Mouse (Mus musculus): Measurements from ENCODE around the gene Ptar1.

Ptar1 gene

DNA sequence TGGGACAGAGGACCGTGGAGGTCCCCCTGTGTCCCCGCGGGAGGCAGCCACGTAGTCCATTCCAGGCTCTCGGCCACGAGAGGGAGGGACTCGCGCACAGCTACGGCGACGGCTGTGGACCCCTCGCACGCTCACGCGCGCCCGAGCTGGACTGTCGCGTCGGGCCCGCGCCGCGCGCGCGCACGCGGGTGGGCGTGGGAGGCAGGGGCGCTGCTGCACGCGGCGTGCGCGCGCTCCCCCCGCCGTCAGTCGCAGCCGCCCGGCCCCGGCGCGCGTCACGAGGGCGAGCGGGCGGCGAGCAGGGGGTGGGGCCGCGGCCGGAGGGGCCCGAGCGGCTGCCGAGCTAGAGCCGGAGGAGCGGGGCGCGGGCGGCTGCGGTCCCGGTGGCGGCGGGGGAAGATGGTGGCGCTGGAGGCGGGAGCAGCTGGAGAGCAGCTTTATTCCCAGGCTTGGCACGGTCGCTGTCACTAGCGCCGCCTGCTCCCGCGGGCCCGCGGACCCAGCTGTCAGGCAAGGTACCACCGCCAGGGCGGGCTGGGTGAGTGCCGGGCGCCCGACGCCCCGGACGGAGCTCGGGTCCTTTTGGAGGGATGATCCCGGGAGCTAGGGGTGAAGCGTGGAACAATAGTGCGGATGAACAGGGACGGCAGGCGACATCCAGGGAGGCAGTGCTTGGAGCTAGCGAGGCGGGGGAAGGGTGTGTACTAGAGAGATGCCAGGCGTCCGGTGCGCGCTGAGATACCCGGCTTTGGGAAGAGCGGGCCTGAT lies 71.5 kb downstream of the Ptar1 start, which contains the start of gene Apba1:
Gene Apba1 (plus strand): TSS at position 334 of the 768 bp plus-strand sequence.
- WGBS, result under 1% methylated on average over 97 of the region's 98 CpGs

DNA sequence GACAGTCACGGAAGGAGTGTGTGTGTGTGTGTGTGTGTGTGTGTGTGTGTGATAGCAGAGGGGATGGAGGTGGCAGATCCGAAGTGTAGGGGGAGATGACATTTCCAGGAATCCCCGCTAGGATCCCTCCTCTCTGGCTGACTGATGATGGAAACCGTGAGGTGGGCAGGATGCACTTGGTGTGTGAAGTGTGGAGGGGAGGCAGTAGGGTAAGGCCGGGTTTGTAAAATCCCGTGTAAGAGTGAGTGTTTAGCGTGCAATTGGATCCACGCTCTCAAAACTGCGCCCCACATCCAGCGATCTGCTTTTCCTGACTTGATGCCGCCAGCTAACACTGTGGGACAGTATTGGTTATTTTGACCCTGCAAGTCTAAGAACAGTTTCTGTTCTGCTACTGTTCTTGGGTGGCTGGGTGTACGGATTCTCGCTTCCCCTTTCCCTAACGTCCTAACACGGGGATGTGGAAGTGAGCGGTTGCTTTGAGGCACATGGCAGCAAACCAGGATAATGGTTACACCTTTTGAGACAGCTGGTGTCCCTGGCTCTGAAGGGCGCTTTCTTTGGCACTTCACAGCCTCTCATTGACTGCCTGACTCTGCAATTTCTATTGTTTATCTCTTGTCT lies 72.2 kb downstream of the Ptar1 start:
- WGBS, result under 1% methylated on average over 17 of the region's 17 CpGs

DNA sequence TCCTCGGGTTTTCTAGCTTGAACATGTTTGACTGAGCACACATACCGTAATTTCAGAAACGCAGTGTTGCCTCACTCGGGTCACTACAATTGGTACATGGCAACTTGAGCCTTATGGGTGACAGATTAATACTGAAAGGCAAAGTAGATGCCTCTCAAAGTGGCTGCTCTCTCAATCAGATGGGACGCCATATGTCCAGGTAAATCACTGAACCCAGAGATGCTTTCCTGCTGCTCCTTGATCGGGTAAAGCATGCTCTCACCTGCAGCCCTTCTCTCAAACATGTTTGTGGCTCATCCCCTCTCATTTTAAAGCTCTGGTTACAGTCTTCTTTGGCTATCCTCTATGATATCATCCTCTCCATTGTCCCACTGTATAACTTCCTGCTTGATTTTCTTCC lies 76.1 kb downstream of the Ptar1 start:
- 83% methylated on average over 6 of the region's 6 CpGs for WGBS

DNA sequence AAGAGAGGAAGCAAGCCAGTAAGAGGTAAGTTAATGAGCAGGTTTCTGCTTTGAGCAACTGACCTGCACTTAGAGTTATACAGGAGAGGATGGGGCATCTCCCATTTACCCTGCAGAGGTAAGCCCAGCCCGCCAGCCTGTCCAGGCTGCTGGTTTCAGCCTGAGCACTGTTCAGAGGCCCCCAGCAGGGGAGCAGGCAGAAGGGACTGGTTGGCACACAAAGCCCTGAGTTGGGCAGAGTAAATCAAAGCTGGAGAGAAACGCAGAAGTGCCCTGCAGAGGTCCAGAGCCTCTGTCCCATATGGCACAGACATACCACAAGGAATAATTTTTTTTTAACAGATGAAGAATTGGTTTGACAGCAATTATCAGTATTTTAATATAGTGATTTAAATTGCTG lies 76.8 kb downstream of the Ptar1 start:
- WGBS, result 68% methylated on average over 2 of the region's 2 CpGs

DNA sequence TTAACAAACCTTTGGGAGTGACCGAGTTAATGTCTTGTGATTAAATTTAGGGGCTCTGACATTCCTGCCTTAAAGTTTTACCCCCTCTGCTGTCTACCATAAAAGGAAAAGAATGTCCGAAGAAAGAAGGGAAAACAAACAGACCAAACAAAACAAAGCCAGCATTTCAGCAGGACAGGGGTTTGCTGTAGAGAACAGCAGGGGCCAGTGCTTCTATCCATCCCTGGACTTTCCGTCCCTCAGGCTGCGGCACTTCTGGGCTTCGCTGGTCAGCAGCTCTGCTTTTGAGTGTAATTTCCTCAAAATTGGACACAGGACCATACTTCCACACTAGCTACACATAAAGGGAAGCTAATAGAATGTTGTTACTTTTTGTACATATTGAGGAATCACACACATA lies 81.6 kb downstream of the Ptar1 start:
- WGBS, result 63% methylated on average over 5 of the region's 5 CpGs

DNA sequence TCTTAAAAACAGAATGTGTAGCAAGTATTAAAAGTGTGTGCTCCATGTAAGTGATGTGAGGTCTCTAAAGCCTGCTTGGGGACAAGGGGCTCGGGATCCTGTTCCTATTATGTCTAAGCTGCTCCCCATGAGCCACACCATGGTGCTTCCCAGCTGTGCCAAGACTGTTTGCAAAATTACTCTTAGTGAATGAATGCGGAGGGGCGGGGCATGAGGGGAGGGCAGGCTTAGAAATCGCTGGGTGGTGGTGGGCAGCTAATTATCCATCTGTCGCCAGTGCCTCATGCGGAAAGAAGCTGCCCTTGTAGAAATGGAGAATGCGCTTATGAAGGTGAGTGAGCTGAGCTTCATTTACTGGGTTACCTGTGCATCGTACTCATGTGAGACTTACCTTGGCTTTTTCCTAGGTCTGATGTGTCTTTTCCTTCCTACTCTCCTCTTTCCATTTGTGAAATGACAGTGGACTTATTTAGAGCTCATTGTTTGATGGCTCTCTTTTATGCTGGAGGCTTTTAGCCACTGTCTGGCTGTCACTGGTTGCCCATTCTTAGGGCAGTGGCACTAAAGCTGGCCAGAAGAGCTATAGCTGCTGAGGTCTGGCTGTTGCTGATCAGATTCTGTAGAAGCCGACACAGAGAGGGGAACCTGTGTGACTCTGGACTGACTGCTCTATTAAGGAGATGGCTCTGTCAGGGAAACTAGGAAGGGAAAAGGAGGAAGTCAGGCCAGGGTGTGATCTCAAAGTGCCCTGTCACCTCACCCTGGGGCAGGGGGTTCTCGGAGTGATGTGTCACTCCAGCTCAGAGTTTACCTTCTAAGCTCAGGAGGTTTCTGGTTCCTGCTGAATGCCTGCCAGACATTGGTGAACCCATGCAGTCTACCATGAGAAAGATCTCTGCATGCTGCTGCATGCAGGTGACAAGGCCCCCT lies 83.5 kb downstream of the Ptar1 start:
- WGBS, result 43% methylated on average over 10 of the region's 10 CpGs

GRCm38 (mm10) chr19:23771971-23772370 lies 84.7 kb downstream of the Ptar1 start:
- WGBS, result 78% methylated on average over 7 of the region's 7 CpGs

- 69% methylated on average over 6 of the region's 6 CpGs for WGBS
Measured at GRCm38 (mm10) chr19:23775356-23775755, 88.1 kb downstream of the Ptar1 start.

DNA sequence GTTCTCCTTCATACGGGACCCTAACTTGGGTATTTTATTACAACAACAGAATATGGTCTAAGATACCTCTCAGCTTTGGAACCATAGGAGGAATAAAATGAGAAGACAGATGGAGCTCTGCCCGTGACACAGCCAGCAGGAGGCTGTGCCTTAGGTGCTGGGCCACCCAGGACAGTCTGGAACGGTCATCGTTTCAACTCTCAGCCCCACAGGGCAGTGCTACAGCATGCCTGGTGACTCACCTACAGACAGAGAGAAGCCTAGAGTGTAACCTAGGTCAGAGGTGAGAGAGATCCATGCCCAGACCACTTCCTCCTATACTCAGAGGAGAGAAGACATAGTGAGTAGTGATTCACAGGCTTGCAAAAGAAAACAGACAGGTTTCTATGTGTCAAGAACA lies 92.9 kb downstream of the Ptar1 start:
- 88% methylated on average over 4 of the region's 4 CpGs for WGBS
